Mouse (Mus musculus) T-helper 17 cell (primary cell): ENCODE measurements around the gene Sumo1.
"Not testable (repeated sequence)": the region's sequence is repeated elsewhere in the genome, so short reads cannot be mapped to it uniquely, and the experiment has no call there.

Experiments
- in situ Hi-C, 2 experiments: fragments of 300-600 bp; cut with MboI, MseI; formaldehyde crosslinking; loops; 1 replicate in 1 of 2; 2 replicates in 1 of 2; pipeline ENCODE4 v1.15.1; 2025; ENCODE audit warnings: high pct_unique_total_duplicates in 2 of 2

Gene Sumo1

DNA sequence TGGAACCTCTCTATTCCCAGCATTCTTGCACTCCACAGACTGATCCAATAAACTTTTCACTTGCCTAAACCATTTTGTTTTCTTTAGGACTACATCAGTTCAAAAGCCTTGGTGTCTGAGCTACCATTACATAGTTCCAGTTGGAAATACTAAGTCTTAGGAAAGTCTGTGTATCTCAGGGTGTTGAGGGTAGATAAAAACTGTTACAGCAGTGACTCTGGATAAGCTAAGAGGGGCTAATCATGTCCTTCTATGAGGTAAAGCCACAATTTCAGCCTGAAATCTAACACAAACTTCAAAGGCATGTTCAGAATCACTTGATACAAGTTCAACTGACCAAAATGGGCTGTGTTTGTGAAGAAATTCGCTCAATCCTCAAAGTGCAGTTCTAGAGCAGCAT, 34.3 kb downstream of the Sumo1 start:
- in situ Hi-C loops = no loop called here

DNA sequence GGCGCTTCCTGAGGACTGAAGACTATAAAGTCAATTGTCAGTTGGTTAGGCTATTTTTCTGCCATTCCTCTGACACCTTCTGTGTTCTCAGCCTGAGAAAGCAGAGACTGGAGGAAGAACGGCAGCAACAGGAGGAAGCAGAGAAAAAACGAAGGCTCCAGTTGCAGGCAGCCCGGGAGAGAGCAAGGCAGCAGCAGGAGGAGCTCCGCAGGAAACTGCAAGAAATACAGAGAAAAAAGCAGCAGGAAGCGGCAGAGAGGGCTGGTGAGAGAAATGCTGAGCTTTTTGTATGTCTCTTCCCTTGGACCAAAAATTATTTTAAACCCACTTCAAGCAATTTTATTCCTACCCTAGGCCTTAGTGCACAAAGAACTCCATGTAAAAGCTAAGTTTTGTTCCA, 37.6 kb downstream of the Sumo1 start:
- in situ Hi-C loops = no loop called here

DNA sequence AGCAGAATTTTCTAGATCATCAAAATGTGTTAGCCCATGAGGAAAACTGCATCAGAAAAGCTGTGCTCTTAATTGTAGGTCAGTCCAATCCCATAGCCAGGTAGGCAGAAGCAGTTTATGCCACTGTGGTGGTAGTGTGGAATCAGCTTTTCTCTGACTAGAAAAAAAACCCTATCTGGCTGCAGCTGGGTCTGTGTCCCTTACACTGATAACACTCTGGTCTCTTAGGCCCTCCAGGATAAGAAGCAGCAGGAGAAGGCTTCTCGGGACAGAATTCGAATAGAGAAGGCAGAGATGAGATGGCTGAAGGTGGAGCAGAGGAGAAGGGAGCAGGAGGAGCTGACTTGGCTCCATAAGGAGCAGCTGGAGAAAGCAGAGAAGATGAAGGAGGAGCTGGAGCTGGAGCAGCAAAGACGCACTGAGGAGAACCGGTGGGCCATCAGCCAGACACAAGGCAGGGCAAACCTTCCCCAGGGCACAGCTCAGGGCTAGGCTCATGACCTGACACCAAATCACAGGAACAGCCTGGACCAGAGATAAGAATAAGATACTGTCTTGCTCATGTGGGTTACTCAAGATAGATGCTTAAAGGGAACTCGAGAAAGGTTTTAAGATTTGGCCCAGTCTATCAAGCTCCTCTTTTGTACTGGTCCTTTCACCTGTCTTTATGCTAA, 38.5 kb downstream of the Sumo1 start:
- in situ Hi-C loops = no loop called here

DNA sequence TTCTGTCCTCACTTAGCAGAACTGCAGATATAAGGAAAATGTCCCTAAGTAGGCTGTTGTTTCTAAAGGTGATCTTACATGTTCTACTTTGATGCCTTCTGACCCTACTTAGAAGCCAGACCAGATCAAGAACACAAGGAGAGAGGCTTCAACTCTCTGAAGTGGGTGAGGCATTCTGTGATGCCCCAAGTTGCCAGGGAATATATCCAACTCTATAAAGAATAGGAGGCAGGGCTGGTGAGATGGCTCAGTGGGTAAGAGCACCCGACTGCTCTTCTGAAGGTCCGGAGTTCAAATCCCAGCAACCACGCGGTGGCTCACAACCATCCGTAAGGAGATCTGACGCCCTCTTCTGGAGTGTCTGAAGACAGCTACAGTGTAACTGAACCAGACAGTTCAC, 40.3 kb downstream of the Sumo1 start:
- in situ Hi-C loops = not testable (repeated sequence)

DNA sequence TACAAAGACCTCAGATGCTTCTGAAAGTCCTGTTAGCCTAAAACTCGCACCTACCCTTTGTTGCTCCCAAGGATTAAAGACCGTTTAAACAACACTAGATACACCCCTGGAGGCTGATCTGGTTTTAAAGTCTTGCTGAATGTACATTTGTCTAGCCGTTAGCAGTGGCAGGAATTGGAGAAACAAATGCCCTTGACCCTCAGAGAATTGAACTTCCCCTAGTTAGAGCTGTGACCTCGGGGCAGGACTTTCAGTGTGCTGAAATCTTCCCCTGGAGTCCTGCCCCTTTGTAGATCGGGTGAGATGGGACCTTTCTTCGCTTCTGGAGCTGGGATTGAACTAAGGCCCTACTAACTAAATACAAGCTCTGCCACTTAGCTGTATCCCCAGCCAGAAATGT, 41.4 kb downstream of the Sumo1 start:
- in situ Hi-C loops = loop anchor here in 1 of 2 experiments (5.0 to 10.0 kb wide), 2 partner anchors 314 to 387 kb away; no protein-coding TSS in a partner anchor

DNA sequence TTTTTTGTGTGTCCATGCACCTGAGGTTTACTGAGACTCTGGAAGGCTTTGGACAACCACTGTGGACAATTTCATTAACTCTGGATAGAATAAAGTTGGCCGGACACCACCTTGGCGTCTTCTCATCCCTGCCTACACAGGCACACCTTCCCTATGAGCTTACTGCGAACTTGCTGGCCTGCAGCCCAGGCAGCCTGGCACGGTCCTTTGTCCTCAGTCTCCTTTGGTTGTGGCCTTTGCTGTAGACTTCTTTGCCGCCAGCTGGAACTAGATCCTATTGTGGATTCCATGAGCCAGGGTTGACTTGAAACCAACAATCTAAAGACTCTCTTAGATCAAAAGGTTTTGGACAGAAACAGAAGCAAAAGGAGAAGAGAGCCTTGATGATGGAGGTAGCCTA, 45.2 kb downstream of the Sumo1 start:
- in situ Hi-C loops = loop anchor here in 1 of 2 experiments (5.0 to 10.0 kb wide), 2 partner anchors 311 to 383 kb away; no protein-coding TSS in a partner anchor

DNA sequence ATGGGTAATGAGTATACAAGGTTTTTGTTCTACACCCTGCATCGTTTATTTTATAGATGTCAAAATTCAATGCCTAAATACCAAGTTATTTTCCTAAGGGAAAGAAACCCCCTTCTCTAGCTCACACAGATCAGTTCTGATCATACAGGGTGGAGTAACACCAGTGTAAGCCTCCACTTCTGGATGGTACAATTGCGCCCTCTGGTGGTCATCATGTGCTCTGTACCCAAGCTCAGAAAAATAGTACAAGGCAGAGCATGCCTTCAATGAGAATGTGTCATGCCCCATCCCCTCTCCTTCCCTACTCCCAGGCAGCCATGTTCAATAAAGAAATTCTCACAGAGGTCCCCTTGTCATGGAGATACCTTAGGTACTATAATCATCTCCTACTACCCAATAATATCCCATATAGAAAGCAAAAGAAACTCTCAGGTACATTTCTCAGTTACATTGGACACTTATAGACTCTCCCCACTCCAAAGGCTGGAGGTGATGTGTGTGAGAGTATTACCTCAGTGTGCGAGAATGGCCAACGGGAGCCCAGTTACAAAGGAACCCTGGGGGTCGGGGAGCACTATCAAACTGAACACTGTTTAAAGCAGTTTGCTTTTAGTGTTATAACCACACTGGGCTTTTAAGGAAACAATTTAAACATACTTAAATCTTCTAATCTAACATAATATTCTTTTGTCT, 47.2 kb downstream of the Sumo1 start:
- in situ Hi-C loops = loop anchor here in 1 of 2 experiments (10.0 kb wide), 1 partner anchor 309 kb away; no protein-coding TSS in a partner anchor

DNA sequence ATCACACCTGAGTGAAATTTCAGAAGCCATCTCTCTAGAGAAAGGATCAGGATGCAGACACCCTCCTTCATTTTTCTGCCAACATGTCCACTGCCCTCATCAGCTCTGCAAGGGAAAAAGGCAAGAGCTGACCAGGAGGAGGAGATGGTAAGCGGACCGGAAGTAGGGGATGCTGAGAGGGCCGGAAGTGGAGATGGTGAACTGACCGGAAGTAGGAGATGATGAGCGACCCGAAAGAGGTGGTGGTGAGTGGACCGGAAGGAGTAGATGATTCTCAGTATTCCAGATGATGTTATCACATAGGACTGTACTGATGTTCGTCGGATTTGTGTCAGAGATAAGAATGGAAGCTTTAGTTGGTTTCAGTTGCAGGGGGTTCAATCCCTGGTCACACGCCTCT, 51.4 kb downstream of the Sumo1 start:
- in situ Hi-C loops = no loop called here

DNA sequence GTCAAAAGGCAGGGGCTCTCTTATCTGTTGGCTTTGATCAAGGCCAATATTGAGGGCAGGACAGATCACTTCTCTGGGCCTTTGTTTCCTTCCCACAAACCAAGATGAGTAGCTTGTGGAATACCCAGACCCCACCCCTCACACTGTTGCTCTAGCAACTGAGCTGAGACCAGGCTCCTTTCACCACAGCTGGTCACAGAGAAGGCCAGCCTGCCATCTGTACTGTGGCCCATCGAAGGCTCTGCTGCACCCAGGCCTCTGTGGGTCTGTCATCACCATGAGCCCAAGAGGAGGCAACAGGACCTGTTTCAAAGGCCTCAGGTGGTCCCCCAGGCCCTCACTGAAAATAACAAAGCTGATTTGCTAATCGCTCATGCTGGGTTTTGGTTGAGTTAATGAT, 55.6 kb downstream of the Sumo1 start:
- in situ Hi-C loops = no loop called here

DNA sequence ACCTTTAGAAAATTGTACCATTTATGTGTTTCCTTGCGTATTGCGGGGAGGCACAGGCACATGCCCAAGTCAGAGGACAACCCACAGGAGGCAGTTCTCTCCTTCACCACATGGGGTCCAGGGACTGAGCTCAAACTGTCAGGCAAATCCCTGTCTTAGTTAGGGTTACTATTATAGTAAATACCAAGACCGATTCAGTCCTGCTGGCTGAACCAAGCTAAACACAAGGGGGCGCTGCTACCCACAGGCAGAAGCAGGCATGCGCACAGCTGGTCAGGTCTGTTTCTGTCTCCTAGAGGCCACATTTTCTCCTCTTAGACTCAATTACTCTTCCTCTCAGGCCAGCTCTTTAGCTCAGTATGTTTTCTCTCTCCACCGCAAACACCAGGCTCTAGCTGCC, 56.8 kb downstream of the Sumo1 start:
- in situ Hi-C loops = no loop called here

DNA sequence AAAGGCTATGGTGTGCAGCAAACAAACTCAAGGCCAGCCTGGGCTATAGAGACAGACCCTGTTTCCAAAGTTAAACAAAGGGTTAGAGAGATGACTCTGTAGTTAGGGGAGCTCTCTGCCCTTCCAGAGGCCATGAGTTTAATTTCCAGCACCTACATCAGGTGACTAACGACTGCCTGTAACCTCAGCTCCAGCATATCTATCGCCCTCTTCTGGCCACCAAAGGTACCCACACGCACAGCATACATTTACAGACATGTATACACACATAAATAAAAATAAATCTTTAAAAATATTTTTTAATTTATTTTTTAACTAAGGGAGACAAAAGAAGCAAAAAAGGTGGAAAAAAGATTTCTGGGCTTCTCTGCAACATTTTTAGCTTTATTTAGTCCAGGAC, 59.7 kb downstream of the Sumo1 start:
- in situ Hi-C loops = no loop called here

DNA sequence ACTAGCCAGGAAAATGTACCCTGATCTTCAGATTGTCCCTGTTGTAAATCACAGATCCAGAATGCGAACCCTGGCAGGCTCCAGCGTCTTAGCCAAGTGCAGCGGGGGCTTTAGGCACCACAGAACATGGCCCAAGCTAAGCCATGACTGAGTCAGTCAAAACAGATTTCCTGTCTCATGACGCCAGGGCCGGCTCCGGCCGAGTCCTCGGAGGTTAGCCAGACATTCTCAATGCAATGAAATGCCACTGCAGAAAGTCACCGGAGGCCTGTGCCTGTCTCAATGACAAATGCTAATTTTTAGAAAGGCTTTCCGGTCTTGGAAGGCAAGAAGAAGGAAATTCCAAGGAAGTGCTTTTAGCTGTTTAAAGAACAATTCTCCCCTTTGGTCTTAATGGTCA, 60.7 kb downstream of the Sumo1 start:
- in situ Hi-C loops = no loop called here

DNA sequence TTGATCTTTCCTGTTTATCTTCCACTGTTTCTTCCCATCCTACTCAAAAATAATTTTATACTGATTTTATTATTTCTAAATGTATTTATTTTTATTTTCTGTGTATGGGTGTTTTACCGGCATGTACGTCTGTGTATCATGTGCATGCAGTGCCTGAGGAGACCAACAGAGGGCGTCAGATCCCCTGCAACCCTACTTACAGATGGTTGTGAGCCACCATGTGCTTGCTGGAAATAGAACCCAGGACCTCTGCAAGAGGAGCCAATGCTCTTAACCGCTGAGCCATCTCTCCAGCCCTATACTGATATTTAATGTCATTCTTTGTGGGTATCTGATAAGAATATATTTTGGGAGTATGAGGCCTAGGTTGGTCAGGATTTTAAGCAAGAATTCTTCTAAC, 61.2 kb downstream of the Sumo1 start:
- in situ Hi-C loops = no loop called here

DNA sequence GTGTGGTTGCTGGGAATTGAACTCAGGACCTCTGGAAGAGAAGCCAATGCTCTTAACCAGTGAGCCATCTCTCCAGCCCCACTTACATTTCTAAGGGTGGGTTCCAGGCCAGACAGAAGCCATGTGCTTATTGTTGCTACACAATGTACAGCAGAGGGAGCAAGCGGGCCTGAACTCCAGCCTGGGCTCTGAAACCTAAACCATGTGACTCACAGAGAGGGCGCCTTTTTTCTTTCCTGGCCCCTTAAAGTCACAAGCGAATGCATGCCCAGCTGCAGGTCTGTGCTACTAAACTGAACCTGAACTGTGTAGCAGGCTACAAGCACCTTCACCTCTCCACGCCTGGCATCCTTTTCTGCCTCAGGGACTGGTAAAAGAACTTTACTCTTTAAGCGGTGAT, 61.7 kb downstream of the Sumo1 start:
- in situ Hi-C loops = no loop called here

DNA sequence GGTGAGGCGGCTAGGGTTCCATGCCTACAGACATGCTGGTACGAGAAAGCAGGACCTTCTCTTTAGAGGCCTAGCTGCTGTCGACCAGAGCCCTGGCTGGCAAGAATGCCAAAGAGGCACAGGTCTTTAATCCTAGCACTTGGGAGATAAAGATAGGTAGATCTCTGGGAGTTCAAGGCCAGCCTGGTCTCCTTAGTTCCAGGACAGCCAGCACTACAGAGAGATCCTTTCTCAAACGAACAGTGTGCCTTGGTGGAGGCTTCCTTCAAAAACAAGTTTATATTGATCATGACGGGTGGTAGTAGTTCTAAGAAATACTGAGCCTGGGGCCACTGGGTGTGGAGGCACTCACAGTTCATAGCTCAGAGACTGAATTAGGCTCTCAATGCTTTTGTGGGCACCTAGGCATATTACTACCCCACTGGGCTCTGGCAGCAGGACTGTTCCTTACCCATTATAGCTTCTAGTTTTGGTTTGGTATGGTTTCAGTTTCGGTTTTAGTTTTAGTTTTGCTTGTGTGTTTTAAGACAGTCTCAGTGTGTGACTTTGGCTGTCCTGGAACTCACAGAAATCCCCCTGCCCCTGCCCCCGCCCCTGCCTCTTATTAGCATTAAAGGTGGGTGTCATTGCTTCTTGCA, 62.4 kb downstream of the Sumo1 start:
- in situ Hi-C loops = no loop called here

DNA sequence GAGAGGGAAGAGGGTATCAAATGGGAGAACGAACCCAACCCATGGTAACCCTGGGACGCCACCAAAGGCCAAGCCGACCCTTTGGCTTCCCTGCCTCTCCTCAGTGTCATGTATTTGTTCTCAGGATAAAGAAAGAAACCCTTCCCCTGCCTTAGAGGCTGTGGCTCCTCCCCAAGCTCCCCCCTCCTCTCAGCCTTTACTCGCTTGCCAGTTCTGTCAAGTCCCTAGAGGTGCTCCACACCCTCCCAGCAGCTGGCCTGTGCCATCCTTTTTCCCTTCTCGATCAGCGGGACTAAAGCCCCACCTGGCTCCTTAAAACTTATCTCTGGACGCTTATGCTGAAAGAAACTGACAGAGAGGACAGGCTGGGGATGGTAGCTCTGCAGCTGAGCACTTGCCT, 63.6 kb downstream of the Sumo1 start:
- in situ Hi-C loops = no loop called here

DNA sequence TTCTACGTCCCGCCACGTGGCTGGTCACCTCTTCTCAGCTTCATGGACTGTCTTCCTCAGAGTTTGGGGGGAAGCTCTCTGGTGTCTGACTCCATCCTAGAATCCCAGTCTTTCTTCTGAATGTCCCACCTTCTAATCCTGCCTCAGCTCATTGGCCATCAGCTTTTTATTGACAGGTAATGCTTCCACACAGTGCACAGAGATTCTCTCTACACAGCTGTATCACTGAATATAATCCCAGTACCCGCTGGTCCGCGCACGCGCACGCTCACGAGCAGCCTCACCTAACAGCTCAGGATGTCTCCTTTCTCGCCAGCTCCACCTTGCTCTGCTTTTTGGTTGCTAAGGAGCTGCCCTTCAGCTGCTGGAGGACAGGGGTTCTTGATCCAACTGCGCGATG, 64.2 kb downstream of the Sumo1 start:
- in situ Hi-C loops = no loop called here

DNA sequence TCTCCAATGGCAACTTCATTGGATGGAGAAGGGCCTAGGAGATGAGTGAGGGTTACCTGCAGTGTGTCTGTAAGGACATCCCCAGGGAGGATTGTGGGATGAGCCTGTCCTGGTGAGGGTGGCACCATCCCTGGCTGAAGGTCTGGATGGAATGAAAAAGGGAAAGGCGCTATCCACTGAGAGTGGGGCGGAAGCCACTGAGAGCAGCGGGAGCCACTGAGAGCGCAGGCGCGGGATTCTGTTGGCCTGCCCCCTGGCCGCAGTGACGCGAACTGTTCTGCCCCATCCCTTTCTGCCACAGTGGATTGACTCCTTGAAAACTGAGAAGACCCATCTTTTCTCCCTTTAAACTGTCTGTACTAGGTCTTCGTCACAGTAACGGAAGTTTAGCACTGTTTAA, 66.7 kb downstream of the Sumo1 start:
- in situ Hi-C loops = no loop called here

DNA sequence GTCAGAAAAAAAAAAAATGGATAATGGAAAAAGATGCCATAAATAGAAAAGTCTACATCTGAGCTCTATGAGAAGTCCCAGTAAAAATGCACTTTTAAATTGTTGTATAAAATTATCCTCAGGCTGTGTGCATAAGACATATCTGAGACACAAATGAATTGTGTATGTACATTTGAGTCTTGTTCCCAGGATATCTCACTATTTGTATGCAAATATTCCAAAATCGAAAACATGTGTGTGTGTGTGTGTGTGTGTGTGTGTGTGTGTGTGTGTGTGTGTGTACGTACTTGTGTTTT, 67.3 kb downstream of the Sumo1 start:
- in situ Hi-C loops = no loop called here

DNA sequence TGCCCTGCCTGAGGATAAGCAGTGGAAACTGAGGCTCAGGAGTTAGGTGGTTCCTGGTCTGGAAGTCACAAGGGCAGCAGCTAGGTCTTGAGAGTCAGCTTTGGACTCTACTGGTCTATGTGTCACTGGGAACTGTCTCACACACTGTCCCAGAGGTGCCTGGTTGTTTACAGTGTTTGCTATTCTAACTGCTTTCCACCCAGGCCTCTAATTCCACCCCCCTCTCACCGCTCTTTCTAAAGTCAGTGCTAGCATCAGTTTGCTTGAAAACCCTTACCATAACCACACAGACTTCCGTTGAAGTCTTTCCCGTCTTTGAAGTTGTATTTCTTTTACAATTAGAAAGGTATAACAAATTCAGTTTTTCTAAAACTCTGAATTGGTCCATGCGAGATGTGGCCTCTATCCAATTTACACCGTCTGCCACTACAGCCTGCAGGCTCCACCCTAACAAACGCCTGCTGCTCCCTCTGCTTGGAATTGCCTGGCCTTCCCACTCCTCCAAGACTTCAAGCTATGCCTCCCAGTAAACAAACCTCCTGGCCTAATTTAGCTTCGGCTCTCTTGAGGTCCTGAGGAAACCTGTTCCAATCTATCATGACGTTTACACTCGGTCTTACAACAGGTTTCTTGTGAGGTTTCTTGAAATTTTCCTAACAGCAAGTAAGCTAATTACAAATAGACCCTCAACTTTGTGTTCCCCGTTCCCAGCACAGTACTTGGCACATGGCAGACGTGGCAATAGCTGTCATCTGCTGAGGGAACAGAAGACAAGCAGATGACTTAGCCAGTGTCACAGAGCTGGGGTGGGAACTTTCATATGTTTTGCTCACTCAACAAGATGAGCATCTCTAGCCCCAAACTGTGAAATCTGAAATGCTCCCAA, 67.9 kb downstream of the Sumo1 start:
- in situ Hi-C loops = no loop called here

DNA sequence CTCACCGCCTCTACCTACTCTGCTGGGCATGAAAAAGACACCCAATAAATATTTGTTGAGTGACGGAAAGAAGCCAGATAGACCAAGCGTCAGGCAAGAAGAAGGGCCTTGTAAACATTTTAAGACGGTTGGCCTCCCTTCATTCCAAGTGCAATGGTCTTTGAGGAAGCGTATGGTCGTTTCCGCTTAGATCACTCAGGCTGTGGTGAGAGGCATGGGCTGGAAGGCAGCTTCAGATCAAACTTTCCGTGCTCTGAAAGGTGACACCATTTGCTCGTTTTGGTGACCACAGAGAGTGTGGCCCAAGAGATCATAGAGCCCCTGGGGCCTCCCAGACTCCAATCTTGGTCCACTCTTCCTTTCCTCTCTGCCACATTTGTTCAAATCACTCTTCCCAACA, 75.0 kb downstream of the Sumo1 start:
- in situ Hi-C loops = loop anchor here in 1 of 2 experiments (10.0 kb wide), 1 partner anchor 281 kb away; no protein-coding TSS in a partner anchor
